Mouse (Mus musculus): ENCODE data around the gene Rbm28.

DNA sequence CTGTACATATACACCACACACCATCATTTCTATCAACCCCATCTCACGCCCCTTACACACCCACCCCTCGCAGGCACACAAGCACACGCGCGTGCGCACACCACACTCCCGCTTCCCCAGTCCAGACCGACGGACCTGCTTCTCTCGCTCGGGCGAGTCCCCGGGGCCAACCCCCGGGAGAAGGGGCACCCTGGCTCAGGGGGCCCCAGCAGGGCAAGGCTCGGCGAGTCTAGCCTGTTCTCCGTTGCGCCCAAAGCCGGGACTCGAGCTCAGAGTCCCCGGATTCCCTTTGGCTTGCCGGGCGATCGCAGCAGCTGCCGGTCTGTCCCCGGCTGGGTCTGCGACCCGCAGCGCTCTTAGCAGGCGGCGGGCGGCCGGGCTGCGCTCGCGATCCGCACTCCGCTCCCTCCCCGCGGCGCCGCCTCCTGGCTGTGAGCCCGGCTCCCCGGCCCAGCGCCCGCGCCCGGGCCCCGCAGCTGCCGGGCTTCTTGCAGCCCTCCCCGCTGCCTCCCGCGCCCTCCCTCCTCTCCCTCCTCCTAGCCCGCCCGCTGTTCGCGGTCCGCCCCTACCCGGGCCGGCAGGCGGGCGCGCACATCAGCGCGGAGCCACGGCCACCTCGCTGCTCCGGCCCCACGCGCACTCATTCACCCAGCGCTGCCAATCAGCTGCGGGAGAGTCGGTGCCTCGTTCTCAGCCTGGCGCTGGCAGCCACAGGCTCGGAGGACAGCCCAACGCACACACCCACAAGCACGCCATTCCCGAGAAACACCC is 14.3 kb upstream of the Rbm28 start, which contains the start of gene Prrt4:
- TF ChIP-seq CTCF (conservative IDR thresholded peaks at IDR 0.05; ENCODE audit: low read length) (no peak), POU5F1 (IDR thresholded peaks at IDR 0.05; ENCODE audit: borderline replicate concordance, low read length) (no peak), NANOG (IDR thresholded peaks at IDR 0.05; ENCODE audit: borderline replicate concordance, low read length) (no peak)

Measured in E14TG2a.4 (cell line).